Mouse (Mus musculus) heart, postnatal 0 days (tissue): ENCODE results near the gene Syce3.

Source experiments
- CTCF ChIP-seq: IDR thresholded peaks from 2 replicates; pipeline ENCODE4 v1.5.1; 2016; ENCODE audit warnings: antibody characterized with exemption, control low read depth, low read depth
- EP300 ChIP-seq: IDR thresholded peaks from 2 replicates; pipeline ENCODE4 v1.6.1; 2016; ENCODE audit warnings: antibody characterized with exemption, low read depth

- TF ChIP-seq CTCF, result no peak
- peak; percentile 78; the same call in 1 of the 2 replicates for TF ChIP-seq EP300
Measured at GRCm38 (mm10) chr15:89415282-89415681, 5.0 kb upstream of the Syce3 start.
